Mouse (Mus musculus): ENCODE data around the gene Nuak1.

DNA sequence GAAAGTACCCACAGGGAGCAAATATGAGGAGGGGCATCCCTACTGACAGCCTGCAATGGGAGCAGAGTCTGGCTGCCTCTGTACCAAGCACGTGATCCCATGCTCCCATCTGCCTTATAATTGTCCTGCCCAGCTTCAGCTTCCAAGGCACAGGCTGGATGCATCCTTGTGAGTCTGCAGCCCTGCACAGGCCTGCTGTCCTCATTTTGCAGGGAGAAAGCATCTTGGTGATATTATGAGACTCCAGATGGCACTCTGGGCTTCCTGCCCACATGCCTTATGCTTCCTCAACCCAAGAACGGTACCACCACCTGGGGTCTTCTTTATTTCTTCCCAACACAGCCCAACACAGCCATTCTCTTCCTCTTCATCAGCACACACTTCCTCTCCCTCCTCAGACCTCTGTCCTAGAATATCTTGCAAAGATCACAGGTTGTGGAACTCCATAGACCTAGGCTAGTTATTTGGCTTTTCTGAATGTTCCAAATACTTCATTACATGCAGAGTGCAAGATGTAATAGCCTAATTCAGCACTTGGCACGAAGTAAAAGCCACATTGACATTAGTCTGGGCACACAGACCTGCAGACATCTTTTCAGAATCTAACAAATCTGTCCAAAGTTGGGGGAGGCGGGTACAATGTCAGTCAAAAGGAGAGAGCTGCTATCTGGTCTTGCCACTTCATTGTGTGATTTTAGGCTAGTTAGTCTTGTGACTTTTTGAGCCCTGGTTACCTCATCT is 82.2 kb downstream of the Nuak1 start:
- TF ChIP-seq CTCF (conservative IDR thresholded peaks at IDR 0.05; ENCODE audit: low read length) (no peak), NANOG (IDR thresholded peaks at IDR 0.05; ENCODE audit: borderline replicate concordance, low read length) (no peak), POU5F1 (IDR thresholded peaks at IDR 0.05; ENCODE audit: borderline replicate concordance, low read length) (no peak)

Measured in E14TG2a.4 (cell line).